Mouse (Mus musculus) stomach, embryonic 16.5 days (tissue): Measurements from ENCODE around the gene Ank3. TPM values are rescaled to one million over a fixed set of nuclear protein-coding genes. Genes with fewer than 3 reads are reported as not detected.

Experiments used
- ATAC-seq: fragments of 200-750 bp; cut with Nextera tagmentation; 2 replicates; pipeline ENCODE4 v1.8.0; 2017; ENCODE audit warnings: moderate number of reproducible peaks, moderate TSS enrichment; ENCODE audit not compliant: insufficient read depth, low FRiP score
- H3K27ac ChIP-seq: fragments of 300-500 bp; sonication (generic); 2 replicates; pipeline ENCODE4 v1.5.1; 2014; ENCODE audit warnings: low read length
- H3K27me3 ChIP-seq: fragments of 300-500 bp; sonication (generic); 2 replicates; pipeline ENCODE4 v1.6.1; 2014; ENCODE audit warnings: low read length, control low read depth, mixed read lengths; ENCODE audit not compliant: control insufficient read depth, insufficient read depth
- H3K36me3 ChIP-seq: fragments of 300-500 bp; sonication (generic); 2 replicates; pipeline ENCODE4 v1.6.1; 2014; ENCODE audit warnings: low read length; ENCODE audit not compliant: control insufficient read depth, insufficient read depth
- H3K4me1 ChIP-seq: fragments of 300-500 bp; sonication (generic); 2 replicates; pipeline ENCODE4 v1.6.1; 2014; ENCODE audit warnings: low read length, control low read depth, mixed read lengths; ENCODE audit not compliant: control insufficient read depth, insufficient read depth
- H3K4me2 ChIP-seq: fragments of 300-500 bp; sonication (generic); 2 replicates; pipeline ENCODE4 v1.6.1; 2014; ENCODE audit warnings: low read depth, low read length, mixed read lengths
- H3K4me3 ChIP-seq: fragments of 300-500 bp; sonication (generic); replicated peaks from 2 replicates; pipeline ENCODE4 v1.5.1; 2014; ENCODE audit warnings: mild to moderate bottlenecking, low read length
- H3K9ac ChIP-seq: fragments of 300-500 bp; sonication (generic); 2 replicates; pipeline ENCODE4 v1.6.1; 2014; ENCODE audit warnings: low read length
- H3K9me3 ChIP-seq: fragments of 300-500 bp; sonication (generic); replicated peaks from 2 replicates; pipeline ENCODE4 v1.6.1; 2016; ENCODE audit warnings: low read length, control low read depth; ENCODE audit not compliant: control insufficient read depth
- WGBS: fragments of 180-500 bp; shearing (Covaris S2); extraction: QIAGEN DNeasy Blood & Tissue Kit; methylation state at CpG from one replicate; pipeline ENCODE4 v1.1.7; 2014; 5-methylcytosine and 5-hydroxymethylcytosine counted together
- polyA plus RNA-seq: library from polyadenylated mRNA; unstranded; fragments of >200 nt; fragmentation: Nextera tagmentation; extraction: Ambion mirVana; gene quantifications from 2 replicates; pipeline ENCODE4 v1.2.1, GENCODE M21; 2015

The Ank3 gene
- polyA plus RNA-seq, 1 experiment from 2014 or later: 37.7 TPM

DNA sequence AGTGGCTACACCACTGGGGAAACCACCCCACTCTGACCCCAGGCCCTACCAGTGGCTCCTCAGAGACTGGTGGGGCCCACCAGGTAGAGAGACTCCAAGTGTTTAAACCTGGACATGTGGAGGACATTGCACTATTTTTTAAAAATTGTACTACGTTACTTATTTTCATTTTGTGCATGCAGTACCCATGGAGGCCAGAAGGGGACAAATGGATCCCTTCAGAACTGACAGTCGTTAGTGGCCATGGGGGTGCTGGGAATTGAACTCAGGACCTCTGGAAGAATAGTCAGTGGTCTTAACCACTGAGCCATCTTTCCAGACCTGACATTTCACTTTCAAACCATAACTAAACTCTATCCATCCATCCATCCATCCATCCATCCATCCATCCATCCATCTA lies 183.0 kb downstream of the Ank3 start:
- H3K4me2 ChIP-seq: no peak overlapping the region
- H3K27me3 ChIP-seq: no peaks in the 10 kb centered on the region
- no peaks in the 10 kb centered on the region for H3K9me3 ChIP-seq
- H3K9ac ChIP-seq: no peak overlapping the region
- no peaks in the 10 kb centered on the region for H3K36me3 ChIP-seq
- no peak overlapping the region for H3K27ac ChIP-seq
- 87% methylated on average over 2 of the region's 2 CpGs for WGBS
- no peak for ATAC-seq
- H3K4me1 ChIP-seq: peaks cover 8% of the 10 kb centered on the region
- H3K4me3 ChIP-seq: no peak overlapping the region

DNA sequence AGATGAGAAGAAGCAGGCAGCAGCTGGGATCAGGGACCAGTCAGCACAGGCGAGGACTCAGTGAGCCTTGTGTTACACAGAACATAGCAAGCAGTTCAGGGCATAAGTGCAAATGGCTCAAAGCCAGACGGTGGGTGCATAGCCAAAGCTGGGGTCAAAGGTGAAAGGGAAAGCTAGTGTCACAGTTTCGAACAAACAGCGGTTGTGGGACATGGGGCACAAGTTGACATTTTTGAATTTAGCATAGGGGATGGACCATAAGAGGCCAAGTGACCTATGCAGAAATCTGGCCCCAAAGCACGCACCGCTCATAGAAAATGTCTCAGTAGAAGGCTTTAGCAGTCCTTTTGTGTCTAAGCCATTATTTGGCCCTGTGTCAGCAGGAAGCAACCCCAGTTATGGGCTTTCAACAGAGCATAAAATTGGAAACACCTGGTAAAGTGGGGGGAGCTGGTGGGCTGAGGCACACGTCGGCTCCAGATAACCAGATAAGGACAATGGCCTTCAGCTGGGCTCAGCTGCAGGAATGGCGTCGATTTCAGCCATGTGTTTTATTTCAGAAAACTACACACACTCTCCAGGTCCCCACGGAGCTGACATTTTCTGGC lies 185.4 kb downstream of the Ank3 start:
- no peaks in the 10 kb centered on the region for H3K36me3 ChIP-seq
- no peak overlapping the region for H3K4me2 ChIP-seq
- H3K27me3 ChIP-seq: no peaks in the 10 kb centered on the region
- 18% methylated on average over 11 of the region's 11 CpGs for WGBS
- peak; percentile 86 for ATAC-seq
- H3K4me3 ChIP-seq: no peak overlapping the region
- no peak overlapping the region for H3K9ac ChIP-seq
- no peaks in the 10 kb centered on the region for H3K4me1 ChIP-seq
- no peaks in the 10 kb centered on the region for H3K9me3 ChIP-seq
- H3K27ac ChIP-seq: 0 out of 2 replicates have a peak overlapping the region, but pooled peaks have one; percentile 1

DNA sequence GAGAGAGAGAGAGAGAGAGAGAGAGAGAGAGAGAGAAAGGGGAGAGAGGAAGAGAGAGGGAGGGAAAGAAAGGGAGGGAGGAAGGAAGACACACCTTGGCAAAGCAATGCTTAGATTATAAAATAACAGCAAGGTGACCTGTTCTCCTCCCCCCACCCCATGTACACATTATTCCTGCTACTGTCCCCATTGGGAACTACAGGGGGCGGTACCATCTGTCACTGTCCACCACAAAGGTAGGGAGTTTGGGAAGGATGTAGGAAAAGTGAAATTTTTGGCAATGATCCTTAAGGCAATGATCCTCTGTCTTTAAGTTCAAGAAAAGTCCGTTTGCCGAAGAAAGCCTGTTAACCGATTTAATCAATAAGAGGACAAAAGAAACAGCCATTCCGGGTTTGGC lies 186.0 kb downstream of the Ank3 start:
- Histone ChIP-seq H3K9me3 (no peaks in the 10 kb centered on the region), H3K4me1 (no peaks in the 10 kb centered on the region), H3K9ac (no peak overlapping the region), H3K36me3 (no peaks in the 10 kb centered on the region), H3K4me2 (no peak overlapping the region), H3K4me3 (no peak overlapping the region), H3K27me3 (no peaks in the 10 kb centered on the region), H3K27ac (no peak overlapping the region)
- ATAC-seq: no peak
- WGBS: 56% methylated on average over 5 of the region's 5 CpGs

DNA sequence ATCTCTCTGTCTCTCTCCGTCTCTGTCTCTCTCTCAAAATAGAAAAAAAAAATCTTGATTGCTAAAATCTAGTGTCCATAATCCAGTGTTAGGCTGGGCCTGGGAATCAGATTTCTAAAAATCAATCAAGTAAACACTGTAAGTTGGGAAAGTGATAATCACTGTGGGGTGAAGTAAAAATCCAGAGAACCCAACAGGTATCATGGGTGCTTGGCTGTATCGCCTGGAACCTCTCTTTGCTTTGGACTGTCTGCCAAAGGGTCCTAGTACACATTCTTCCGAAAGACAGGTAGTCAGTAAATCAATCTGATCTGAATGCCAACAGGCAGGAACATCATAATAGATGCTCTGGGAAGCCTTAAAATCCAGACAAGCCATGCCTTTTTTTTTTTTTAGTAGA lies 186.7 kb downstream of the Ank3 start:
- Histone ChIP-seq H3K4me3 (no peak overlapping the region), H3K4me2 (no peak overlapping the region), H3K9me3 (no peaks in the 10 kb centered on the region), H3K9ac (no peak overlapping the region), H3K27me3 (no peaks in the 10 kb centered on the region), H3K4me1 (no peaks in the 10 kb centered on the region), H3K36me3 (no peaks in the 10 kb centered on the region), H3K27ac (no peak overlapping the region)
- ATAC-seq: no peak
- WGBS: 81% methylated on average over 3 of the region's 3 CpGs

DNA sequence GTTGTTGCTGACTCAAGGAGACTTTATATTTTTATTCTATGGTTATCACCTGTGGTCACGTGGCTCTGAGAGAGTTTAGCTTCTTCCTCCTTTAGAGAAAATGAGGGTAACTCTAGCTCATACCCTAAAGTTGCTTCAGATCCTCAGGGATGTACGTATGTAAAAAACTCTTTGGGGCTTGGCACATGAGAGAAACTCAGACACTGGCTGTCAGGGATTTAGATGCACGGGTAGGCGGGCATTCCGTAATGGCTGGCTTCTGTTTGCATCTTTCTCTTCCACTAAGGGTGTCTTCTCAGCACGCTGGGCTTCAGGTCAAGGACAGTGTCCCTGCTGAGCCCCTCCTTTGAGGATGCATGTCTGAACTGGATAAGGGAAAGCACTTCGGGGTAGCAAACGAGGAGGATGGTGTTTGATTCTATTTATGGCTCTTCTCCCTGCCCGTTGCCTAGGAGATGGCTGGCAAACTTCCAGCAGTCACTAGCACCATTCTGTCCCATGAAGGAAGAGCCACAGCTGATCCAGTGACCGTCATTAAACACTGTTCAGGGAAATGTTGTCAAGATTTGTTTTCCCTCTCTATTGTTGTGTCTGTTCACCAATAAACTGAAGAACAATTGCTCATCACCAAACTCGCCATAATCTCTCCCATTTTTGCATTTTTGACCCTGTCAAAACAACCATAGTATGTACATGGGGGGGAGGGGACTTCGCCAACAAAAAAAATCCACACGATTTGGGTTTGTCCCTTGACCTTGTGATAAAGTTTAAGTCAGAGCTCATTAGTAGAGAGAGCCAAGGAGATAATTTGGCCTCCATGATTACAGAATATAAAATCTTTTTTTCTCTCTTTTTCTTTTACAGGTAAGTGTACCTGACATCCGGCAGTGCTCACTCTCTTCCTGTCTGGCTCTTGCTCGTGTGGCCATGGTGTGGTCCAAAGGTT lies 195.9 kb downstream of the Ank3 start:
- H3K36me3 ChIP-seq: no peaks in the 10 kb centered on the region
- 54% methylated on average over 15 of the region's 15 CpGs for WGBS
- H3K4me3 ChIP-seq: no peak overlapping the region
- no peaks in the 10 kb centered on the region for H3K27me3 ChIP-seq
- H3K4me1 ChIP-seq: peaks cover 7% of the 10 kb centered on the region
- no peaks in the 10 kb centered on the region for H3K9me3 ChIP-seq
- ATAC-seq: peak; percentile 69
- H3K9ac ChIP-seq: no peak overlapping the region
- no peak overlapping the region for H3K27ac ChIP-seq
- H3K4me2 ChIP-seq: peak overlapping the region; percentile 28; the same call in 1 of the 2 replicates

DNA sequence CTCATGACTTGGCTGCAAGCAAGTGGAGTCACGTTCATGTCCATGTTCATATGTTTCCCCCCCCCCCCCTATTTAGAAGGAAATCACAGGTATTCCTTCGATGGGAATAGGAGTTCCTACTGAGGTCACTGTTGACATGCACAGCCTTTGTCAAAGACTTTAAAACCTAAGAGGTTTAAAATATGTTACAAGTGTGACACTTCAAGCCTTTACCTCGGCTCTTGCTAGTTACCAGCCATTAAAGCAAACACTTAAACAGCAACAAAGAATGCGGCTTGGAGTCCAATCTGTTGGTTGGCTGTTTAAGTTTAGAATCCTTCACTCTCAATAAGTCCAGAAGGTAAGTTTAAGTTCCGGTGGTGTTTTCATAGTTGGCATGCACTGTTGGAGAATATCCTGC lies 196.9 kb downstream of the Ank3 start:
- WGBS: 79% methylated on average over 5 of the region's 5 CpGs
- Histone ChIP-seq H3K4me3 (no peak overlapping the region), H3K9me3 (no peaks in the 10 kb centered on the region), H3K4me1 (peaks cover 7% of the 10 kb centered on the region), H3K27ac (no peak overlapping the region), H3K4me2 (no peak overlapping the region), H3K9ac (no peak overlapping the region), H3K36me3 (no peaks in the 10 kb centered on the region), H3K27me3 (no peaks in the 10 kb centered on the region)
- no peak for ATAC-seq

DNA sequence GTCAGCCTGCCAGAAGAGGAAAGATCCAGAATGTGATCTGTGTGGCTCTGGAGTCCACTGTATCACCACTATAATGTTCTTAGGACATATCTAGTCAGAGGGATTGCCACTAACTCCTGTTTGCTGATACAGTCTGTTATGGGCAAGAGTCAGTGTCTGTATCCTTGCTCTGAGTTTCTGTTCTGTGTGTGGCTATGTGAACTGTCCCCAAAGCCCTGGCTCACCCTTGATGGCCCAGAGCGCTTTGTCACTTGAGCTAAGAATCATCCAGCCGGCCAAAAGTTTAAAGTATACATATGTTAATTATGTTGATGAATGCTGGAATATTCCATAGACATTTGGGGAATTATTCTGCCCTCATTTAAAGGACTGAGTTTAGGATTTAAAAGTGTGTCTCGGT lies 202.9 kb downstream of the Ank3 start:
- no peaks in the 10 kb centered on the region for H3K36me3 ChIP-seq
- no peaks in the 10 kb centered on the region; the same call in 1 of the 2 replicates for H3K27me3 ChIP-seq
- no peak overlapping the region for H3K4me3 ChIP-seq
- H3K9ac ChIP-seq: no peak overlapping the region
- H3K27ac ChIP-seq: no peak overlapping the region
- WGBS: 78% methylated on average over 3 of the region's 3 CpGs
- no peak for ATAC-seq
- no peak overlapping the region for H3K4me2 ChIP-seq
- H3K4me1 ChIP-seq: peaks cover 6% of the 10 kb centered on the region; the same call in 1 of the 2 replicates
- H3K9me3 ChIP-seq: no peaks in the 10 kb centered on the region

DNA sequence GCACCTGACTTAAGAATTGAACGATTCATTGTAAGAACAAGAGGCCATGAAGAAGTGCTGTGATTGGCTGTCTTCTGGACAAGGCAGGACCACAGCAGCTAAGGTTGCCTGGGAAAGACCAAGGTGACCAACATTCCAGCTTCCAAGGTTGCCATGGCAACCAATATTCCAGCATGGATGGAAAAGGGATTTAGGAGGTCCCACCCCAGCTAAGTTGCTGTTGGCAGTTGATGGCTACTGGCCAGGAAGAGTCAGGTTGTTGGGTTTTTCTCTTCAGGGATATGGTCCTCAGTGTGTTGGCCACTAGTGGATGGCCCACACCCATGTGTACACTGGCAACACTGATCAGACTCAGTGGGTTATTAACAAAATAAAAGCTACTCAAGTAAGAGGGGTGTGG lies 204.1 kb downstream of the Ank3 start:
- no peak; the same call in 1 of the 2 replicates for ATAC-seq
- no peak overlapping the region for H3K27ac ChIP-seq
- H3K4me1 ChIP-seq: peaks cover 6% of the 10 kb centered on the region; the same call in 1 of the 2 replicates
- H3K4me2 ChIP-seq: no peak overlapping the region
- no peaks in the 10 kb centered on the region; the same call in 1 of the 2 replicates for H3K27me3 ChIP-seq
- H3K9me3 ChIP-seq: no peaks in the 10 kb centered on the region
- no peak overlapping the region for H3K4me3 ChIP-seq
- WGBS: 85% methylated on average over 1 of the region's 1 CpGs
- H3K9ac ChIP-seq: no peak overlapping the region
- no peaks in the 10 kb centered on the region for H3K36me3 ChIP-seq

DNA sequence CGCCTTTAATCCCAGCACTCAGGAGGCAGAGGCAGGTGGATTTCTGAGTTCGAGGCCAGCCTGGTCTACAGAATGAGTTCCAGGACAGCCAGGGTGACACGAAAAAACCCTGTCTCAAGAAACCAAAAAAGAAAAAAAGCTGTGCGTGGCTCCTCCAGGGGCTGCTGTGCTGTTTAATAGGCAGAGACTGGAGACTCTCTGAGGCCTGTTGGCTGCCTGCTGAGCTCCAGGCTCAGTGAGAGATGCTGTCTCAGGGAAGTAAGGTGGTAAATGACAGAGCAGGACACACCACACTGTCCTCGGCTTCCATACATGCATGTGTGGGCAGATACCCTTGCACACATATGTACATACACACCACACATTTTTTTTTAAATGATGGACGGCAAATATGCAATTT lies 206.0 kb downstream of the Ank3 start:
- Histone ChIP-seq H3K4me1 (peaks cover 6% of the 10 kb centered on the region; the same call in 1 of the 2 replicates), H3K27ac (no peak overlapping the region), H3K9me3 (no peaks in the 10 kb centered on the region), H3K27me3 (no peaks in the 10 kb centered on the region; the same call in 1 of the 2 replicates), H3K36me3 (no peaks in the 10 kb centered on the region), H3K9ac (no peak overlapping the region), H3K4me2 (no peak overlapping the region), H3K4me3 (no peak overlapping the region)
- no peak for ATAC-seq
- 81% methylated on average over 6 of the region's 6 CpGs for WGBS
